Mouse (Mus musculus): ENCODE data around the gene Umad1. TPM values are rescaled to one million over a fixed set of nuclear protein-coding genes. Genes with fewer than 3 reads are reported as not detected.

Gene Umad1
- polyA plus RNA-seq, 1 experiment from 2014 or later: 15.4 TPM

DNA sequence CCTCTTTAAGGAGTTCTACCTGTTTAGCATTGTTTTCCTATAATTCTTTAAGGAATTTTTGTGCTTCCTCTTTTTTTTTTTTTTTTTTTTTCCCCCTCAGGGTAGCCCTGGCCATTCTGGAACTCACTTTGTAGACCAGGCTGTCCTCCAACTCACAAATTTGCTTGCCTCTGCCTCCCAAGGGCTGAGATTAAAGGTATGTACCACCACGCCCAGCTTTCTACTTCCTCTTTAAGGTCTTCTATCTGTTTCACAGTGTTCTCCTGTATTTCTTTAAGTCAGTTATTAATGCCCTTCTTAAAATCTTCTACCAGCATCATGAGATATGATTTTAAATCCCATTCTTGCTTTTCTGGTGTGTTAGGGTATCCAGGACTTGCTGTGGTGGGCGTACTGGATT is 130.2 kb downstream of the Umad1 start:
- H3K9me3 ChIP-seq: no peaks in the 10 kb centered on the region
- no peaks in the 10 kb centered on the region for H3K4me1 ChIP-seq
- H3K27ac ChIP-seq (replicated peaks): no peak overlapping the region
- H3K36me3 ChIP-seq (replicated peaks): no peaks in the 10 kb centered on the region
- H3K4me3 ChIP-seq: no peak overlapping the region
- 96% methylated on average over 2 of the region's 2 CpGs for WGBS
- no peak for DNase-seq (ENCODE audit: low spot score)
- H3K27me3 ChIP-seq (replicated peaks; ENCODE audit: low read depth, poor library complexity, severe bottlenecking): no peaks in the 10 kb centered on the region

DNA sequence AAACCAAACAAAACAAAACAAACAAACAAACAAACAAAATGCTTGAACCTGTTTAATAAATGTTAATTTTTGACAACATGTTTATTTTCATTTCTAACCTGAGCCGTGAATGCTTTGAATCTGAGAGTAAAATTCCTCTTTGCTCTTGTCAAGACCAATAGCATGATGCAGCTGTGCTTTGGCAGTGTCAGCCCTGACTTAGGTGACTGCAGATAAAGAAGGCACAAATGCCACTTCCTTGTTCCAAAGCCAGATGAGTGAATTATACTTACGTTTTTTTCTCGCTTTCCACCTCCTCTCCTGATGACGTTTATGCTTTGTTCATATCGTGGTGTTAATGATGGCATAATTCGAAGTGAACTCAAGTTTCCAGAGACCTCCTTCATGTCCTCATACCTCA is 131.2 kb downstream of the Umad1 start:
- no peaks in the 10 kb centered on the region for H3K9me3 ChIP-seq

DNA sequence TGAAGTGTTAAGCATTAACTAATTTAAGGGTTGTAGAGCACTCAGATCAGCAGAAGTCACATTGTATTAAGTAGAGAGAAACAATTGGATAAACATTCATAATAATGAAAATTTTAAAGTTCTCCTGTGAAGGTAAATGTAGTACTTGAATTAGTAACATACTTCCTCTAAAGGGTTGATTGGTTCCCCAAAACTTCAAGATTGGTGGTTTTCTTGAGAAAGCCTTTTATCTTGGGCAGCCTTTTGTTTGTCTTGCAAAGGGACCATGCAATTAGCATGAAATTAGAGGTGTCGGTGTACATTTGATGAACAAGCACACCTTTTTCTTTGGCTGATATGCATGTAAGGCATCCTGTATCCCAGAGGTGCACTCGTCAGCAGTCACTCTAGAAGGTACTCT is 131.8 kb downstream of the Umad1 start:
- Histone ChIP-seq H3K4me3 (no peak overlapping the region), H3K4me1 (0 out of 2 replicates have a peak, but pooled peaks cover 3% of the 10 kb centered on the region), H3K27ac (replicated peaks) (no peak overlapping the region), H3K36me3 (replicated peaks) (no peaks in the 10 kb centered on the region), H3K9me3 (no peaks in the 10 kb centered on the region), H3K27me3 (replicated peaks; ENCODE audit: low read depth, poor library complexity, severe bottlenecking) (no peaks in the 10 kb centered on the region)
- DNase-seq (ENCODE audit: low spot score): no peak
- 83% methylated on average over 2 of the region's 2 CpGs for WGBS

More for the DNA sequence above, 131.2 kb downstream of the Umad1 start:
- H3K27me3 ChIP-seq (replicated peaks; ENCODE audit: low read depth, poor library complexity, severe bottlenecking): no peaks in the 10 kb centered on the region
- H3K36me3 ChIP-seq (replicated peaks): no peaks in the 10 kb centered on the region
- no peak for DNase-seq (ENCODE audit: low spot score)
- 0 out of 2 replicates have a peak, but pooled peaks cover 3% of the 10 kb centered on the region for H3K4me1 ChIP-seq
- H3K4me3 ChIP-seq: no peak overlapping the region
- WGBS: 92% methylated on average over 6 of the region's 6 CpGs
- no peak overlapping the region for H3K27ac ChIP-seq (replicated peaks)

DNA sequence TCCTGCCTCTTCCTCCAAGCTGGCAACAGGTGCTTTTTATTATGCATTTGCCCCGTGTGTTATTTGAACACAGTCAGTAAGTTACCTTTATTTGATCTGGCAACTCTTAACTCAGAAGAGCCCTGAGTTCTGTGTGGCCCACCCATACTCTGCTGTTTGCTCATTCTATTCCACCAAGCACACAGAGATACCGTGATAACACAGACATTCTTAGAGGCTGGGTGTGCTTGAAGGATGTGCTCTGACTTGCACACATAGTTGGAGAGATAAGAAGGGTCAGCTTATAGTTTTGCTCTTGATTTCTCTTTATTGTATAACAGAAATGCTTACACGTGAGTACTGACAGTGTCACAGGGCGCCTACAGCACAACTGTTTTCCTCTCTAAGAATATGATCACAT is 133.9 kb downstream of the Umad1 start:
- WGBS: 81% methylated on average over 4 of the region's 4 CpGs
- 0 out of 2 replicates have a peak, but pooled peaks cover 3% of the 10 kb centered on the region for H3K4me1 ChIP-seq
- no peak overlapping the region for H3K4me3 ChIP-seq

DNA sequence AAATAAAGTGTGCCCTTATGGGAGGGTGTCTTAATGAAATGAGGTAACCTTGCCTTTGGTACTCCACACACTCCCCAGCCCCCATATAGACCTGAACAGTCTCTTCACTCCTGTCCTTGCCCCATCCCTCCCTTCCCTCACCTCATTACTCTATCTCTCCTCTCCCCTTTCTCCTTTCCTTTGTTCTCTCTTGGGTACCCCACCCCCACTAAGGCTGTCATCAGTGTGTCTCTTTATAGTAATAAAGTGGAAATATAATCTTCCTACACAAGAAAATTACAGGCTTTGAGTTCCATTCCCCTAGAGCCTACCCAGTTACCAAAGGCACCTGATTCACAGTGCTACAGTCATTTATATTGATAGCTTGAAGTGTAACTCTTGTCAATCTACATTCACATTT is 135.0 kb downstream of the Umad1 start:
- Histone ChIP-seq H3K4me1 (0 out of 2 replicates have a peak, but pooled peaks cover 3% of the 10 kb centered on the region), H3K27me3 (replicated peaks; ENCODE audit: low read depth, poor library complexity, severe bottlenecking) (no peaks in the 10 kb centered on the region), H3K36me3 (replicated peaks) (no peaks in the 10 kb centered on the region), H3K9me3 (no peaks in the 10 kb centered on the region), H3K27ac (replicated peaks) (no peak overlapping the region), H3K4me3 (no peak overlapping the region)
- DNase-seq (ENCODE audit: low spot score): no peak

More for the DNA sequence above, 133.9 kb downstream of the Umad1 start:
- Histone ChIP-seq H3K27me3 (replicated peaks; ENCODE audit: low read depth, poor library complexity, severe bottlenecking) (no peaks in the 10 kb centered on the region), H3K36me3 (replicated peaks) (no peaks in the 10 kb centered on the region), H3K9me3 (no peaks in the 10 kb centered on the region), H3K27ac (replicated peaks) (no peak overlapping the region)
- no peak for DNase-seq (ENCODE audit: low spot score)

DNA sequence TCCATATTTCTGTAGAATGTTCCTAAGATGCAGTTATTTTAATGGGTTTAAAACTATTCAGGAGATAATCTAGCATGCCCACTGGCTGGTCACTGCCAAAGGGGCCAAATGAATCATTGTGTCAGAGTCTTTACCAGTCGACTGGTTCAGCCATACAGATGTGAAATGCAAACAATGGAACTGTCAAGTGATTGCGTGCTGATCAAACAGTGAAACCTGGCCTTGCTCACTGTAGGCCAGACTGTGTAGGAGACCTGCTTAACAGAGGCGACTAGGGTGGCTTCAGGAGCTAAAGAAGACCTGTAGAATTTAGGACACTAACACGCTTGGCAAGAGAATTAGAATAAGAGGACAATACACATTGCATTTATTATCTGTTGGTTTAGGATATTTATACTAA is 136.0 kb downstream of the Umad1 start:
- 61% methylated on average over 4 of the region's 4 CpGs for WGBS
- no peak for DNase-seq (ENCODE audit: low spot score)
- Histone ChIP-seq H3K9me3 (no peaks in the 10 kb centered on the region), H3K4me3 (no peak overlapping the region), H3K27me3 (replicated peaks; ENCODE audit: low read depth, poor library complexity, severe bottlenecking) (no peaks in the 10 kb centered on the region), H3K27ac (replicated peaks) (no peak overlapping the region), H3K4me1 (0 out of 2 replicates have a peak, but pooled peaks cover 3% of the 10 kb centered on the region), H3K36me3 (replicated peaks) (no peaks in the 10 kb centered on the region)

DNA sequence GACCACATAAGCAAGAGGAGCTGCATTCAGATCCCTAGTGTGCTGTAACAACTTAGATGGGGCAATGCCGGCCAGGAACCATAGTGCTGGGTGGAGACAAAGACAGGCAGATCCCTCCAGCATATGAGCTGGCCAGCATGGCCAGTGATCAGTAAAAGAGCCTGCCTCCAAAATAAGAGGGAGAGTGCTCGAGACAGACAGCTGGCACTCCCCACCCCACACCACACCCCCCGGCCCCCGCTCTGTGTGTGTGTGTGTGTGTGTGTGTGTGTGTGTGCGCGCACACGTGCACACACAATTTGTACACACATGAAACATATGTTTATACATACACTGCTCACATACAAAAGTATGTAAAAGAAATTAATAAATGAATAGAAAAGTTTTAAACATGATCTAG is 138.2 kb downstream of the Umad1 start:
- no peaks in the 10 kb centered on the region for H3K27me3 ChIP-seq (replicated peaks; ENCODE audit: low read depth, poor library complexity, severe bottlenecking)
- 82% methylated on average over 7 of the region's 7 CpGs for WGBS
- H3K27ac ChIP-seq (replicated peaks): no peak overlapping the region
- no peaks in the 10 kb centered on the region for H3K9me3 ChIP-seq
- no peak for DNase-seq (ENCODE audit: low spot score)
- 0 out of 2 replicates have a peak, but pooled peaks cover 3% of the 10 kb centered on the region for H3K4me1 ChIP-seq
- 0 out of 2 replicates have a peak, but pooled peaks cover 3% of the 10 kb centered on the region for H3K36me3 ChIP-seq (replicated peaks)
- H3K4me3 ChIP-seq: no peak overlapping the region

DNA sequence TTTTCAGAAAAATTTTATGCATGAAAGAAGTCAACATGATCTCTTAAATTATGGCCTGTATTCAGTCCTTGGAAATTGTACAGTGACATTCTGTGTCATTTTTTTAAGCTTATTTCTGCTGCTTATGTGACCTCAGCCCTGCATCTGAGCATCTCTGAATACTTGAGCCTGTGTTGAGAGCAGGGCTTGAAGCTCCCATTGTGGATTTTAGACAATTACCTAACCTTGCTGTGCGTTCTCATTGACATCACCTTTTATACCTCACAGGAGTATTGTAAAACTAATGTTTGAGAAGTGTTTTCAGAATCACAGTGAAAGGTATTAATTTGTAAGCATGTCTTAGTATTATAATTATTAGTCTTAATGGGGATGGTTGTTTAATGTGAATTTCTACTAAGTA is 140.6 kb downstream of the Umad1 start:
- 77% methylated on average over 1 of the region's 1 CpGs for WGBS
- DNase-seq (ENCODE audit: low spot score): no peak
- H3K4me1 ChIP-seq: 0 out of 2 replicates have a peak, but pooled peaks cover 3% of the 10 kb centered on the region
- 0 out of 2 replicates have a peak, but pooled peaks cover 3% of the 10 kb centered on the region for H3K36me3 ChIP-seq (replicated peaks)
- no peaks in the 10 kb centered on the region for H3K9me3 ChIP-seq
- no peaks in the 10 kb centered on the region for H3K27me3 ChIP-seq (replicated peaks; ENCODE audit: low read depth, poor library complexity, severe bottlenecking)
- H3K4me3 ChIP-seq: no peak overlapping the region
- H3K27ac ChIP-seq (replicated peaks): no peak overlapping the region

DNA sequence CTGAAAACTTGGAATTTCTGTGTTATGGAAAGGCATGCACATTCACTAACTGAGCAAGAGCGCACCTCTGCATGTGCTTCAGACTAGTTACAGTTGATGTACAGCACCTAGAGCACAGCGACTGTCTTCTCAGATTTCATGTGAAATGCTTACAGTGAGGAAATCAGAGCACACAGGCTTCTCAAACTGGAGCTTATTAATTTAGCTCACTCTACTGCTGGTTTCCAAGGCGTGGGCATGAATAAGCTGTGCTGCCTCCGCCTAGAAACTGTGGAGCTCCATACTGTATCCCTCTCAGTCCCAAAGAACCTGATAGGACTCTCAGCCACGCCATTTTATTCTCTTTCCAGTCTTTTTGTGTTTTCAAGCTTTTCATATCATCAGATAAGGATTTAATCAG is 144.0 kb downstream of the Umad1 start:
- 0 out of 2 replicates have a peak, but pooled peaks cover 3% of the 10 kb centered on the region for H3K36me3 ChIP-seq (replicated peaks)
- no peaks in the 10 kb centered on the region for H3K4me1 ChIP-seq
- 88% methylated on average over 5 of the region's 5 CpGs for whole genome bisulfite sequencing
- H3K27me3 ChIP-seq (replicated peaks; ENCODE audit: low read depth, poor library complexity, severe bottlenecking): no peaks in the 10 kb centered on the region
- H3K4me3 ChIP-seq: no peak overlapping the region
- no peak for DNase-seq (ENCODE audit: low spot score)
- H3K27ac ChIP-seq (replicated peaks): no peak overlapping the region
- H3K9me3 ChIP-seq: no peaks in the 10 kb centered on the region

DNA sequence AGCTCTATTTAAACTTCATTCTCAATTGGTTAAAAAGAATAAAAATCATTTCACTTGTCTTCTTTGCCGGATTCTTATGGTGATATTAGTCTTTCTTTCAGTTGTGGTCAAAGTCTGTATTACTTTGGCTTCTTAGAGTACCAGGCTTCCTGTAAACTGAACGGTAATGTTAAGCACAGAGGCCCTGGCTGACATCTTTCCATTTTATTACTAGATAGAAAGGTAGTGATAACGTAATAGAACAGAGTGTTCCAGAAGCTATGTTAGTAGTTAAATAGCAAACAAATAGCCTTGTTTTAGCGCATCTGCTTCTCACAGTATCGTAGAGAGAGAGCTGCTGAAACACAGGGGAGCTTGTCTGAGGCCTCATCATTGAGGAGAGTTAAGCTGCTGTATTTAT is 146.8 kb downstream of the Umad1 start:
- Histone ChIP-seq H3K36me3 (replicated peaks) (0 out of 2 replicates have a peak, but pooled peaks cover 3% of the 10 kb centered on the region), H3K9me3 (no peaks in the 10 kb centered on the region), H3K4me3 (no peak overlapping the region), H3K4me1 (no peaks in the 10 kb centered on the region), H3K27me3 (replicated peaks; ENCODE audit: low read depth, poor library complexity, severe bottlenecking) (no peaks in the 10 kb centered on the region), H3K27ac (replicated peaks) (no peak overlapping the region)
- WGBS: 92% methylated on average over 5 of the region's 5 CpGs
- DNase-seq (ENCODE audit: low spot score): no peak

DNA sequence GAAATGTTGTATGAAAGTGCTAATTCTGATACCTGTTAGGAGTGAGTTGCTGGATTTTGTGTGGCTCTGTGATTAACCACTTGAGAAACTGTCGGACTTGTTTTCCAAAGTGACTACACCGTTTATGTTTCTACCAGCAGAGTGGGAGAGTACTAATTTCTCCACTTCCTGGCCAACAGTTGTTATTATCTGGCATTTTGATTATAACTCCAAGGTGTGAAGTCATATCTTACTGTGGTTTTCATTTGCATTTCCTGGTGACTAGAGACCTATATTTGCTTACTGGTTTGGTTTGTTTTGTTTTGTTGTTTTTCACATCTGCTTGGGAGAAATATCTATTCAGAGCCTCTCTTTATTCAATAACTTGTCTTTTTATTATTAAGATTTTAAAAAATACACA is 149.2 kb downstream of the Umad1 start:
- H3K9me3 ChIP-seq: no peaks in the 10 kb centered on the region
- WGBS: 88% methylated on average over 2 of the region's 2 CpGs
- H3K4me1 ChIP-seq: no peaks in the 10 kb centered on the region
- no peak overlapping the region for H3K4me3 ChIP-seq
- H3K36me3 ChIP-seq (replicated peaks): no peaks in the 10 kb centered on the region
- no peaks in the 10 kb centered on the region for H3K27me3 ChIP-seq (replicated peaks; ENCODE audit: low read depth, poor library complexity, severe bottlenecking)
- no peak overlapping the region for H3K27ac ChIP-seq (replicated peaks)
- DNase-seq (ENCODE audit: low spot score): no peak

DNA sequence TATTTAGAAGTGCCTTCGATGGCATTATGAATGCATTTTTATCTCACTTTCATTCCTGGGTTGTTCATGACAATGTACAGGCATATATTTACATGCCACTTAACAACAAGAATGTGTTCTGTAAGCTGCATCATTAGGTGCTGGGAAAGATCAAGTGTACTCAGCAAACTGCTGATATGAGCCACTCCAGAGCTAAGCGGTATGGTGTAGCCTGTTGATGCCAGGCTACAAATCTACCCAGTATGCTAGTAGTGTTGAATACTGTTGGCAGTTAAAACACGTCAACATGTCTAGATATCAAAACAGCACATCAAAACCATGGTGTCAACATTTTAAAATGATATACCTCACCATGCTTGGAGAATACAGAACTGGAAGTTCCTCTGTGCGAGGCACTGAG is 150.8 kb downstream of the Umad1 start:
- no peaks in the 10 kb centered on the region for H3K27me3 ChIP-seq (replicated peaks; ENCODE audit: low read depth, poor library complexity, severe bottlenecking)
- H3K36me3 ChIP-seq (replicated peaks): no peaks in the 10 kb centered on the region
- no peak overlapping the region for H3K27ac ChIP-seq (replicated peaks)
- 94% methylated on average over 4 of the region's 4 CpGs for WGBS
- no peaks in the 10 kb centered on the region for H3K9me3 ChIP-seq
- no peaks in the 10 kb centered on the region for H3K4me1 ChIP-seq
- H3K4me3 ChIP-seq: no peak overlapping the region
- DNase-seq (ENCODE audit: low spot score): no peak

DNA sequence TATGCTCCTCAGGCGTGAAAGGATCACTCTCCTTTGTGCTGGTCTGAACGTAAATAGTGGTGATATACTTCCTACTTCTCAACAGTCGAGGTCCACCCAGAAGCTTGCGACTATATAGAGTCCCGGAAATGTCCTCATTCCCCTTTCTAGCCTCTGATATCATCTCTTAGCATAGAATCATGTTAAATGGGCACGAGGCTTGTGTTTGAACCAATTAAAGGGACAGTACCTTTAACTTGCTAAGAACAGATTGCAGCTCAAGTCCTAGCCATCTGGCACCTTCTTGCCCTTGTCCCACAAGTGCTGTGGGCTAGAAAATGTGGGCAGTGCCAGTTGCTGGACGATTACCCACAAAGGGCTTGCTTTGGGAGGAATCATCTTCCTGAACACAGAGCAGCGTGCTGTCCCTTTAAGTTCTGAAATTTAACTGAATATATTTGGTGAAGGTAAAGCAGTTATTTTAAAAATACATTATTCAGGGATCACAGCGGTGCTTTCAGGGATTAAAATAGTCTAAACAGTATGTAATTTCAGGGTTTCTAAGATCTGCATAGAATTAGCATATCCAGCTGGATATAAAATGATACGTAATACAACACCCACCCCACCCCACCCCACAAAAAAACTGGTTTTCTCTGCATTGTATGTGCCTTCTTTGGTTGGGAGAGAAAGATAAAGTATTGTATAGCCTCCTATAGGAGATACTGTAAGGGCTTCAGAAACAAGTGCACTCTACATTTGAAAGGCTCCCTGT is 153.9 kb downstream of the Umad1 start:
- WGBS: 83% methylated on average over 10 of the region's 10 CpGs
- no peaks in the 10 kb centered on the region for H3K36me3 ChIP-seq (replicated peaks)
- H3K9me3 ChIP-seq: no peaks in the 10 kb centered on the region
- DNase-seq (ENCODE audit: low spot score): no peak
- no peaks in the 10 kb centered on the region for H3K4me1 ChIP-seq
- H3K27ac ChIP-seq (replicated peaks): no peak overlapping the region
- no peak overlapping the region for H3K4me3 ChIP-seq
- no peaks in the 10 kb centered on the region for H3K27me3 ChIP-seq (replicated peaks; ENCODE audit: low read depth, poor library complexity, severe bottlenecking)

Measured in embryonic facial prominence, embryonic 10.5 days (tissue).